Mouse (Mus musculus): ENCODE results near the gene Lrrk1. TPM values are rescaled to one million over a fixed set of nuclear protein-coding genes. Genes with fewer than 3 reads are reported as not detected.

Gene Lrrk1
- total RNA-seq, 1 experiment, result 7.4 TPM

- H3K4me3 ChIP-seq (ENCODE audit: insufficient read depth in 1 of 2, low read depth in 1 of 2, low read length in 2 of 2, poor library complexity in 1 of 2, severe bottlenecking in 1 of 2), result no peak overlapping the region
- peaks cover 0 to 2% of the 10 kb centered on the region in 2 experiments; a peak in 1 of 4 replicates for H3K4me1 ChIP-seq (ENCODE audit: control insufficient read depth in 2 of 2, insufficient read depth in 2 of 2, low read length in 2 of 2, poor library complexity in 1 of 2)
- in situ Hi-C loops (cut with MboI; ENCODE audit: low sequenced_read_pairs in 2 of 2, unreplicated experiment in 2 of 2), result loop anchor here in 1 of 2 experiments (25.0 kb wide), 1 partner anchor 255 kb away; no protein-coding TSS in a partner anchor
- H3K9me3 ChIP-seq (ENCODE audit: control insufficient read depth, insufficient read depth, low read depth, low read length), result no peaks in the 10 kb centered on the region
- TF ChIP-seq HCFC1 (IDR thresholded peaks at IDR 0.05; ENCODE audit: borderline replicate concordance, insufficient read depth, low read length) (no peak), CHD2 (IDR thresholded peaks at IDR 0.05; ENCODE audit: low read depth, low read length) (no peak), ZNF384 (IDR thresholded peaks at IDR 0.05; ENCODE audit: low read depth, low read length) (no peak), MAFK (IDR thresholded peaks at IDR 0.05; ENCODE audit: insufficient read depth, low read depth, low read length) (no peak), ZC3H11A (IDR thresholded peaks at IDR 0.05; ENCODE audit: borderline replicate concordance, low read depth, low read length) (no peak)
- no peak for DNase-seq (ENCODE audit: low read depth, low spot score)
- H3K9ac ChIP-seq (ENCODE audit: insufficient read depth, low read depth, low read length, poor library complexity, severe bottlenecking), result no peak overlapping the region
- H3K27ac ChIP-seq (ENCODE audit: insufficient read depth, low read depth, low read length, poor library complexity, severe bottlenecking), result no peak overlapping the region
- no peaks in the 10 kb centered on the region for H3K36me3 ChIP-seq (ENCODE audit: control insufficient read depth, insufficient read depth, low read length, poor library complexity, severe bottlenecking)
These were observed 18.8 kb upstream of the Lrrk1 start for GRCm38 (mm10) chr7:66406971-66407370.

GRCm38 (mm10) chr7:66405951-66406721 lies 18.0 kb upstream of the Lrrk1 start:
- no peaks in the 10 kb centered on the region for H3K36me3 ChIP-seq (ENCODE audit: control insufficient read depth, insufficient read depth, low read length, poor library complexity, severe bottlenecking)
- no peak overlapping the region for H3K27ac ChIP-seq (ENCODE audit: insufficient read depth, low read depth, low read length, poor library complexity, severe bottlenecking)
- no peak overlapping the region for H3K9ac ChIP-seq (ENCODE audit: insufficient read depth, low read depth, low read length, poor library complexity, severe bottlenecking)
- H3K4me1 ChIP-seq (ENCODE audit: control insufficient read depth in 2 of 2, insufficient read depth in 2 of 2, low read length in 2 of 2, poor library complexity in 1 of 2), result peaks cover 0 to 2% of the 10 kb centered on the region in 2 experiments; a peak in 1 of 4 replicates
- H3K9me3 ChIP-seq (ENCODE audit: control insufficient read depth, insufficient read depth, low read depth, low read length), result no peaks in the 10 kb centered on the region
- in situ Hi-C loops (cut with MboI; ENCODE audit: low sequenced_read_pairs in 2 of 2, unreplicated experiment in 2 of 2), result loop anchor here in 1 of 2 experiments (25.0 kb wide), 1 partner anchor 256 kb away; no protein-coding TSS in a partner anchor
- no peak for DNase-seq (ENCODE audit: low read depth, low spot score)
- no peak for TF ChIP-seq MAFK (IDR thresholded peaks at IDR 0.05; ENCODE audit: insufficient read depth, low read depth, low read length)
- H3K4me3 ChIP-seq (ENCODE audit: insufficient read depth in 1 of 2, low read depth in 1 of 2, low read length in 2 of 2, poor library complexity in 1 of 2, severe bottlenecking in 1 of 2), result no peak overlapping the region

GRCm38 (mm10) chr7:66405541-66405940 lies 17.4 kb upstream of the Lrrk1 start:
- TF ChIP-seq ZC3H11A (IDR thresholded peaks at IDR 0.05; ENCODE audit: borderline replicate concordance, low read depth, low read length) (no peak), ZNF384 (IDR thresholded peaks at IDR 0.05; ENCODE audit: low read depth, low read length) (no peak), HCFC1 (IDR thresholded peaks at IDR 0.05; ENCODE audit: borderline replicate concordance, insufficient read depth, low read length) (no peak), CHD2 (IDR thresholded peaks at IDR 0.05; ENCODE audit: low read depth, low read length) (no peak), MAFK (IDR thresholded peaks at IDR 0.05; ENCODE audit: insufficient read depth, low read depth, low read length) (no peak)
- Histone ChIP-seq H3K4me1 (ENCODE audit: control insufficient read depth in 2 of 2, insufficient read depth in 2 of 2, low read length in 2 of 2, poor library complexity in 1 of 2) (peaks cover 0 to 2% of the 10 kb centered on the region in 2 experiments; a peak in 1 of 4 replicates), H3K4me3 (ENCODE audit: insufficient read depth in 1 of 2, low read depth in 1 of 2, low read length in 2 of 2, poor library complexity in 1 of 2, severe bottlenecking in 1 of 2) (no peak overlapping the region), H3K9ac (ENCODE audit: insufficient read depth, low read depth, low read length, poor library complexity, severe bottlenecking) (no peak overlapping the region), H3K9me3 (ENCODE audit: control insufficient read depth, insufficient read depth, low read depth, low read length) (no peaks in the 10 kb centered on the region), H3K27ac (ENCODE audit: insufficient read depth, low read depth, low read length, poor library complexity, severe bottlenecking) (no peak overlapping the region), H3K36me3 (ENCODE audit: control insufficient read depth, insufficient read depth, low read length, poor library complexity, severe bottlenecking) (no peaks in the 10 kb centered on the region)
- in situ Hi-C loops (cut with MboI; ENCODE audit: low sequenced_read_pairs in 2 of 2, unreplicated experiment in 2 of 2), result loop anchor here in 1 of 2 experiments (25.0 kb wide), 1 partner anchor 257 kb away; no protein-coding TSS in a partner anchor
- DNase-seq (ENCODE audit: low read depth, low spot score), result no peak

- no peaks in the 10 kb centered on the region for H3K36me3 ChIP-seq (ENCODE audit: control insufficient read depth, insufficient read depth, low read length, poor library complexity, severe bottlenecking)
- no peak for DNase-seq (ENCODE audit: low read depth, low spot score)
- in situ Hi-C loops (cut with MboI; ENCODE audit: low sequenced_read_pairs in 2 of 2, unreplicated experiment in 2 of 2), result loop anchor here in 1 of 2 experiments (25.0 kb wide), 1 partner anchor 257 kb away; no protein-coding TSS in a partner anchor
- no peak overlapping the region for H3K9ac ChIP-seq (ENCODE audit: insufficient read depth, low read depth, low read length, poor library complexity, severe bottlenecking)
- no peak overlapping the region for H3K27ac ChIP-seq (ENCODE audit: insufficient read depth, low read depth, low read length, poor library complexity, severe bottlenecking)
- no peak for TF ChIP-seq MAFK (IDR thresholded peaks at IDR 0.05; ENCODE audit: insufficient read depth, low read depth, low read length)
- TF ChIP-seq ZNF384 (IDR thresholded peaks at IDR 0.05; ENCODE audit: low read depth, low read length), result no peak
- no peak for TF ChIP-seq HCFC1 (IDR thresholded peaks at IDR 0.05; ENCODE audit: borderline replicate concordance, insufficient read depth, low read length)
- TF ChIP-seq CHD2 (IDR thresholded peaks at IDR 0.05; ENCODE audit: low read depth, low read length), result no peak
- TF ChIP-seq ZC3H11A (IDR thresholded peaks at IDR 0.05; ENCODE audit: borderline replicate concordance, low read depth, low read length), result no peak
- peaks cover 0 to 2% of the 10 kb centered on the region in 2 experiments; a peak in 1 of 4 replicates for H3K4me1 ChIP-seq (ENCODE audit: control insufficient read depth in 2 of 2, insufficient read depth in 2 of 2, low read length in 2 of 2, poor library complexity in 1 of 2)
- H3K9me3 ChIP-seq (ENCODE audit: control insufficient read depth, insufficient read depth, low read depth, low read length), result no peaks in the 10 kb centered on the region
- no peak overlapping the region for H3K4me3 ChIP-seq (ENCODE audit: insufficient read depth in 1 of 2, low read depth in 1 of 2, low read length in 2 of 2, poor library complexity in 1 of 2, severe bottlenecking in 1 of 2)
These were observed 16.7 kb upstream of the Lrrk1 start for GRCm38 (mm10) chr7:66404802-66405201.

Measured in ES-E14 (cell line).